Mouse (Mus musculus): ENCODE measurements at regions not wholly inside any gene's neighbourhood (a gene's known extent, or its start where the extent isn't known, plus 50 kb on each side); places are given as distances from the start of the nearest gene placed in this dataset.

GRCm38 (mm10) chr14:102492376-102492775, 490.1 kb downstream of the Kctd12 start:
- no peak overlapping the region for H3K9ac ChIP-seq (ENCODE audit: low read length)
- H3K27ac ChIP-seq (replicated peaks): no peak overlapping the region
- no peak overlapping the region for H3K4me2 ChIP-seq (replicated peaks; ENCODE audit: low read depth)
- no peak for ATAC-seq (ENCODE audit: low FRiP score, low TSS enrichment)
- no peak for DNase-seq (ENCODE audit: low spot score)
- H3K4me1 ChIP-seq (replicated peaks; ENCODE audit: control insufficient read depth, insufficient read depth): no peaks in the 10 kb centered on the region
- H3K27me3 ChIP-seq (ENCODE audit: control insufficient read depth, insufficient read depth, low read length): no peaks in the 10 kb centered on the region
- no peak for TF ChIP-seq CTCF (IDR thresholded peaks at IDR 0.05; ENCODE audit: low read depth)
- no peak for TF ChIP-seq EP300 (optimal IDR thresholded peaks at IDR 0.05)
- H3K4me3 ChIP-seq (ENCODE audit: low read depth, low read length): no peak overlapping the region
- no peaks in the 10 kb centered on the region for H3K9me3 ChIP-seq (ENCODE audit: control insufficient read depth, low read length)
- WGBS: 53% methylated on average over 2 of the region's 2 CpGs
- H3K36me3 ChIP-seq (ENCODE audit: control insufficient read depth, insufficient read depth, low read length): no peaks in the 10 kb centered on the region

- ATAC-seq (ENCODE audit: low FRiP score, low TSS enrichment) (no peak), DNase-seq (ENCODE audit: low spot score) (no peak)
- WGBS: 88% methylated on average over 1 of the region's 1 CpGs
- H3K4me2 ChIP-seq (replicated peaks; ENCODE audit: low read depth): no peak overlapping the region
- no peak overlapping the region for H3K27ac ChIP-seq (replicated peaks)
- TF ChIP-seq CTCF (IDR thresholded peaks at IDR 0.05; ENCODE audit: low read depth) (no peak), EP300 (optimal IDR thresholded peaks at IDR 0.05) (no peak)
- H3K27me3 ChIP-seq (ENCODE audit: control insufficient read depth, insufficient read depth, low read length): no peaks in the 10 kb centered on the region
- no peaks in the 10 kb centered on the region for H3K36me3 ChIP-seq (ENCODE audit: control insufficient read depth, insufficient read depth, low read length)
- no peak overlapping the region for H3K4me3 ChIP-seq (ENCODE audit: low read depth, low read length)
- H3K9ac ChIP-seq (ENCODE audit: low read length): no peak overlapping the region
- H3K4me1 ChIP-seq (replicated peaks; ENCODE audit: control insufficient read depth, insufficient read depth): no peaks in the 10 kb centered on the region
- no peaks in the 10 kb centered on the region for H3K9me3 ChIP-seq (ENCODE audit: control insufficient read depth, low read length)
These were observed 491.2 kb downstream of the Kctd12 start for GRCm38 (mm10) chr14:102491205-102491604.

- WGBS: 81% methylated on average over 2 of the region's 2 CpGs
- Histone ChIP-seq H3K27ac (replicated peaks) (no peak overlapping the region), H3K4me3 (ENCODE audit: low read depth, low read length) (no peak overlapping the region), H3K4me1 (replicated peaks; ENCODE audit: control insufficient read depth, insufficient read depth) (no peaks in the 10 kb centered on the region), H3K27me3 (ENCODE audit: control insufficient read depth, insufficient read depth, low read length) (no peaks in the 10 kb centered on the region), H3K36me3 (ENCODE audit: control insufficient read depth, insufficient read depth, low read length) (no peaks in the 10 kb centered on the region), H3K9me3 (ENCODE audit: control insufficient read depth, low read length) (no peaks in the 10 kb centered on the region), H3K4me2 (replicated peaks; ENCODE audit: low read depth) (no peak overlapping the region), H3K9ac (ENCODE audit: low read length) (no peak overlapping the region)
- DNase-seq (ENCODE audit: low spot score) (no peak), ATAC-seq (ENCODE audit: low FRiP score, low TSS enrichment) (no peak)
- TF ChIP-seq CTCF (IDR thresholded peaks at IDR 0.05; ENCODE audit: low read depth) (no peak), EP300 (optimal IDR thresholded peaks at IDR 0.05) (no peak)
These were observed 505.3 kb downstream of the Kctd12 start for GRCm38 (mm10) chr14:102477162-102477561.

- H3K4me1 ChIP-seq (replicated peaks; ENCODE audit: control insufficient read depth, insufficient read depth): no peaks in the 10 kb centered on the region
- ATAC-seq (ENCODE audit: low FRiP score, low TSS enrichment) (no peak), DNase-seq (ENCODE audit: low spot score) (no peak)
- H3K27me3 ChIP-seq (ENCODE audit: control insufficient read depth, insufficient read depth, low read length): no peaks in the 10 kb centered on the region
- no peak overlapping the region for H3K4me3 ChIP-seq (ENCODE audit: low read depth, low read length)
- H3K4me2 ChIP-seq (replicated peaks; ENCODE audit: low read depth): no peak overlapping the region
- H3K36me3 ChIP-seq (ENCODE audit: control insufficient read depth, insufficient read depth, low read length): no peaks in the 10 kb centered on the region
- WGBS: 72% methylated on average over 4 of the region's 4 CpGs
- no peak for TF ChIP-seq CTCF (IDR thresholded peaks at IDR 0.05; ENCODE audit: low read depth)
- no peak for TF ChIP-seq EP300 (optimal IDR thresholded peaks at IDR 0.05)
- no peaks in the 10 kb centered on the region for H3K9me3 ChIP-seq (ENCODE audit: control insufficient read depth, low read length)
- H3K9ac ChIP-seq (ENCODE audit: low read length): no peak overlapping the region
- no peak overlapping the region for H3K27ac ChIP-seq (replicated peaks)
These were observed 513.1 kb downstream of the Kctd12 start for GRCm38 (mm10) chr14:102469326-102469725.

GRCm38 (mm10) chr14:102461001-102461400, 521.4 kb downstream of the Kctd12 start:
- DNase-seq (ENCODE audit: low spot score): no peak
- H3K9ac ChIP-seq (ENCODE audit: low read length): no peak overlapping the region
- no peaks in the 10 kb centered on the region for H3K9me3 ChIP-seq (ENCODE audit: control insufficient read depth, low read length)
- H3K27ac ChIP-seq (replicated peaks): no peak overlapping the region
- no peak overlapping the region for H3K4me2 ChIP-seq (replicated peaks; ENCODE audit: low read depth)
- ATAC-seq (ENCODE audit: low FRiP score, low TSS enrichment): no peak
- 84% methylated on average over 1 of the region's 1 CpGs for WGBS
- H3K4me1 ChIP-seq (replicated peaks; ENCODE audit: control insufficient read depth, insufficient read depth): no peaks in the 10 kb centered on the region
- no peak overlapping the region for H3K4me3 ChIP-seq (ENCODE audit: low read depth, low read length)
- H3K27me3 ChIP-seq (ENCODE audit: control insufficient read depth, insufficient read depth, low read length): no peaks in the 10 kb centered on the region
- TF ChIP-seq CTCF (IDR thresholded peaks at IDR 0.05; ENCODE audit: low read depth): no peak
- no peak for TF ChIP-seq EP300 (optimal IDR thresholded peaks at IDR 0.05)
- no peaks in the 10 kb centered on the region for H3K36me3 ChIP-seq (ENCODE audit: control insufficient read depth, insufficient read depth, low read length)

GRCm38 (mm10) chr14:102439738-102440137, 542.7 kb downstream of the Kctd12 start:
- no peak overlapping the region for H3K9ac ChIP-seq (ENCODE audit: low read length)
- 74% methylated on average over 2 of the region's 2 CpGs for WGBS
- no peaks in the 10 kb centered on the region for H3K4me1 ChIP-seq (replicated peaks; ENCODE audit: control insufficient read depth, insufficient read depth)
- TF ChIP-seq CTCF (IDR thresholded peaks at IDR 0.05; ENCODE audit: low read depth) (no peak), EP300 (optimal IDR thresholded peaks at IDR 0.05) (no peak)
- no peaks in the 10 kb centered on the region for H3K36me3 ChIP-seq (ENCODE audit: control insufficient read depth, insufficient read depth, low read length)
- ATAC-seq (ENCODE audit: low FRiP score, low TSS enrichment): no peak
- no peak for DNase-seq (ENCODE audit: low spot score)
- H3K9me3 ChIP-seq (ENCODE audit: control insufficient read depth, low read length): no peaks in the 10 kb centered on the region
- H3K4me3 ChIP-seq (ENCODE audit: low read depth, low read length): no peak overlapping the region
- no peak overlapping the region for H3K4me2 ChIP-seq (replicated peaks; ENCODE audit: low read depth)
- no peak overlapping the region for H3K27ac ChIP-seq (replicated peaks)
- H3K27me3 ChIP-seq (ENCODE audit: control insufficient read depth, insufficient read depth, low read length): no peaks in the 10 kb centered on the region

All from stomach, postnatal 0 days (tissue).